Mouse (Mus musculus): ENCODE measurements around the gene Prelid3b.

DNA sequence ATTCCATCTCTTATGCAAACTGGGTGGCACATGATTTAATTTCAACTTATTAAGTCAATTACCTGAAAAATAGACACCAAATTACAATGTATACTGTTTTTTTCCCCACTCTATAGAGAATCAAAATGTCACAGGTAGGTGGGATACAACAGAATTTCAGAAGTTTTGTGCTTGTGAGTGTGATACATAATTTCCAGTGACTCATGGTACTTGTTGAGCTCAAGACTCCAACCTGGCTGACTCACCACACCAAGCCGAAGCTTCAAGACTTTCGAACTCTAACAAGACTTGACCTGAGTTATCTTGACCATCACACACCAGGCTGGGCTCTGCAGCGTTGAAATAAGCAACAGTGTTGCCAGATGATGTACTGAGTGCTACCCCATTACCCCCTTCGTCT lies 42.0 kb upstream of the Prelid3b start:
- no peak for TF ChIP-seq CTCF (IDR thresholded peaks at IDR 0.05; ENCODE audit: borderline replicate concordance, insufficient read depth, low read depth, low read length)
- no peak for TF ChIP-seq POLR2A (IDR thresholded peaks at IDR 0.05; ENCODE audit: borderline replicate concordance, insufficient read depth, low read length)
